Mouse (Mus musculus) left cerebral cortex, postnatal 10 days (tissue): ENCODE results near the gene Rad23b. TPM values are rescaled to one million over a fixed set of nuclear protein-coding genes. Genes with fewer than 3 reads are reported as not detected.
"Not testable (repeated sequence)": the region's sequence is repeated elsewhere in the genome, so short reads cannot be mapped to it uniquely, and the experiment has no call there.

Experiments
- DNase-seq, 2 experiments: peaks; one replicate each; pipeline ENCODE4 v3.0.0; 2021 to 2022; ENCODE audit warnings: low spot score in 2 of 2, mixed read lengths in 1 of 2; ENCODE audit errors: extremely low spot score in 1 of 2
- intact Hi-C: fragments of 180-260 bp; cut with DNase I; formaldehyde crosslinking; loops from one replicate; pipeline ENCODE4 v1.15.1; 2025
- total RNA-seq, 2 experiments: library from RNA; stranded (reverse); gene quantifications; 2 replicates each; pipeline ENCODE4 v1.2.3; 2021

The Rad23b gene
- total RNA-seq, 2 experiments from 2014 or later, result 206 to 211 TPM

- intact Hi-C loops, DNase-seq: not testable (repeated sequence)
Observed at GRCm38 (mm10) chr4:55409578-55410224, 59.9 kb downstream of the Rad23b start.

DNA sequence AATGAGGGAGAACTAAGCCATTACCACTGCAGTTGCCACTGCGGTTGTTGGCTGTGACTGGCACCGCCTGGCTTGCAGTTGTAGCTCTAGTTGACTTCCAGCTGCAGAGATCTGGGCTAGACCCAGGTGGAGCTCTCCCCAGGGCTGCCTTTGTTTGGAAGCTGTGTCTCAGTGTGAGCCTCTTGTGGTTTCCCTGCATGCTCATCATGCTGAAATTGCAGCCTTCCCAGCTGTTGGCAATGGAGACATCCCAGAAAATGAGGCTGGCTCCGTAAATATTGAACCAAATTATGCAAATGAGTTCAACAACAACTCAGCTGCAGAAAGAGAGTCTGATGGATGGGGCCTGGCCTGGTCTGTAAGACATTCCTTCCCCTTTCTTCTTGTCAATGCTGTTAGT is 66.0 kb downstream of the Rad23b start:
- intact Hi-C loops, result no loop called here
- DNase-seq, result peak in 1 of 2 experiments; percentile 37

- intact Hi-C loops, result no loop called here
Observed at GRCm38 (mm10) chr4:55426250-55426649, 76.4 kb downstream of the Rad23b start.

More at GRCm38 (mm10) chr4:55426250-55426649, 76.4 kb downstream of the Rad23b start:
- no peak for DNase-seq

Other genes with a start within 250 kb of the Rad23b start
- 1 to 10 TPM; 5.8 to 6.8 TPM for gene Klf4, start 182.4 kb downstream of the Rad23b start, total RNA-seq